Mouse (Mus musculus) WW6 (cell line): Measurements from ENCODE around the gene Fosl2.
"Not testable (repeated sequence)": the region's sequence is repeated elsewhere in the genome, so short reads cannot be mapped to it uniquely, and the experiment has no call there.

Experiments
- DNase-seq: peaks from one replicate; pipeline ENCODE4 v3.0.0-alpha.2; 2013; ENCODE audit warnings: low read depth, low spot score

Gene Fosl2

DNA sequence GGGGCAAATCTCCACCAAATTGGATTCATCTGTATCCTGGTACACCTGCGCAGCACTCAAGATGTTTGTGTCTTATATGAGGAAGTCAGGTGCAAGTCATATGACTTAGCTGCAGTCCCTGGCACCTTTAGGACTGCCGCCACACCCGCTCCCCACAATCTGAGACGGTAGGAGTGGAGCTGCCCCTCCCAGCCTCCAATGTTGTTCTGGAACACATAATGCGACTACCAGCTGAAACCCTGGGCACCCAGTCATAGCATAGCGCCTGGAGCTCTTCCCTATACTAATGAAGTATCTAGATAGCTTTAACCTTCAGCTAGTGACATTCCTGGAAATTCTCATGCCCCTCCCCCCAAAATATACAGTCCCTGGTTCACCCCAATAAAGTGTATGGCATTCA lies 43.1 kb downstream of the Fosl2 start:
- DNase-seq: not testable (repeated sequence)

DNA sequence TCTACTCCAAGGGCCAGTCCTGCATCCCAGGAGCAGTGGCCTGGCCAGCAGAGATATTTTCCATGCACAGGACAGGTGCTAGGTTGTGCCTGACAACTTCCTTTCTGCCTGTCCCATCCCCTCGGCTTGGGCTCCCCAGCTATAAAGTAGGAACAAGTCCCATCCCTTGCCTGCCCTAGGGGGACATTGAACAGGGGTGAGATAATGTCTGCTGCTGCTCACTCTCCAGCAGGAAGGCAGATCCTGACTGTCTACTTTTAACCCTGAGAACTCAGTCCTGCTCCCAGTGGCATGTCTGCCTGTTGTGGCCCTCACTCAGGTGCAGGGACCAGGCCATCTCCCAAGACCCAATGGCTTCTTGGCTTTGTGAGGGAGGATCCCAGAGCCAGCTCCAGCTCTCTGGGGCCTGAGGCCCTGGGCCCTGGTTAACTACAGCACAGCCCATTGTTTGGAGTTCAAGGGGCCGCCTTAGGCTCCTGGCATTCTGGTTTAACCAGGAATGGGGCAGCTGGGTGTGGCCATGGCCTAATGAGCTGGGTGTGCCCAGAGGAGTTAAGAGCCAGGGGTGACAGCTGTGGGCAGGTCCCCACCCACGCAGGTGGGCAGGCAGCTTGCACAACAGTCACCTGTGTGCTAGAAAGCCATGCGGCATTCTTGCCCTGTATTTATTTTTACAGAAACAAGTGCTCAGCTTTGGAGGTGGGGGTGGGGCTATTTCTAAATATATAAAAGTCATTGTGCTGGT lies 47.5 kb downstream of the Fosl2 start:
- no peak for DNase-seq

DNA sequence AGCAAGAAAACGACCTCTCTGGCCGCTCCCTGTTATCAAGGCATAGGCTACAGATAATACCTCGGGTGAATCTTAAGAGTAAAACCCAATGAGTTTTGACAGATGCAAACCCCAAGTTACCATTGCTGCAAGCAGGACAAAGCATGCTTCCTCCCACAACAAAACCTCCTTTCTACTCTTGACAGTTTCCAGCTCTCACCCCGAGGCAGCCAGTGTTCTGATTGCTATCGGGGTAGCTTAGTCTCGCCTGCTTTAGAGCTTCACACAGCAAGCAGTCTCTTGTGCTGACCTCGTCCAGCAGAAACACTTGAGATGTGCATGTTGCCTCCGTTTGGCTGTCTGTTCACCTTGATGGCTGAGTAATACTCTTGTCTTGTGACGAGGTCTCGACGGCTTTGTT lies 52.1 kb downstream of the Fosl2 start:
- no peak for DNase-seq

DNA sequence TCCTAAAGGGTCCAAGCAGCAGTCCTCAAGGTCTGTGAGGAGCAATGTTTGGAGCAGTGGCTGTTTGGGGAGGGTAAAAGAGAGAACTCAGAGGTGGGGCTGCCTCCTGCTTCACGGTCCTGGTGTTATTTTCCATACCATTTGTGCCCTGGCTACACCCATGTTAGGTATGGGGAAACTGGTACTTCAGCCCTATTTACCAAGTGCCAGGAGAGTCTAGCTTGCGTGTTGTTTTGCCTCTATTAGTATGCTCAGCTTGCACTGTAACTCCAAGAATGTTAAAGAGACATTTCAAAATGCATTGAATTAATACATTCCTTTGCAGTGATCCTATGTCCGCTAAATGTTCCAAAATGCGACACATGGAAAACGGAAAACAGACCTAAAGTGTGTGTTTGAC lies 55.7 kb downstream of the Fosl2 start:
- DNase-seq: no peak

DNA sequence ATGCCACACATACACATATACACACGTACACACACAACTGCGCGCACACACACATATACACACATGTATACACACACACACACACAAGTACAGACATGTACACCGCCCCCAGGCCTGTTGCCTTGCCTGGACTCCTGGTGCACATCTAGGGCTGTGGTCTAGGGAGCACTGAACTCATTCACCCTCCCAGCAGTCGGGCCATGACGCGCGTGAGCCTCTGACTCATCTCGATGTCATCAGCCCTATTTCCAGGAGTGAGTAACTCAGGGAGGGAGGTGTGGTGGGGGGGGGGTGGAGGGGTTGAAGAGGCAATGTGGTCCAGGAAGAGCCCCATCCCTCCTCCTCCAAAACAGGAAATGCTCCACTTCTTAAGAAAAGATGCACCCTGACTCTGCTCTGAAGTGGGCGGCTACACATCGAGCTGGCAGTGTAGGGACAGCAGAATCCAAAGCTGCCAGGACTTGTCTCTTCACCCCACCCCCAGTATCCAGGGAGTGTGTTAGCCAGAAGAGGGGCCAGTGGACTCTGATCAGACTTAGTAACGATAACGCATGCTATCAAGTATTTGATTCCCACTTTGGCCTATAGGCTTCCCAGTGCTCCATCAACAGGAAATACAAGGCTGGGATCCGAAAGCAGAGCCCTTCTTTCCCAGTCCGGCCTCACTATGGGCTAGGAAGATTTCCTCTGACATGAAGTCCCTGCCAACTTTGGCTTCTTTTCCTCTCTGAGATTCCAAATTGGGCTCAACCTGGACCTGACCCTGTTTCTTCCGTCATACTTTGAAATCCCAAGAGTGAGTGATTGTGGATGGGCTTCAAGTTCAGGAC lies 56.6 kb downstream of the Fosl2 start:
- DNase-seq: no peak

DNA sequence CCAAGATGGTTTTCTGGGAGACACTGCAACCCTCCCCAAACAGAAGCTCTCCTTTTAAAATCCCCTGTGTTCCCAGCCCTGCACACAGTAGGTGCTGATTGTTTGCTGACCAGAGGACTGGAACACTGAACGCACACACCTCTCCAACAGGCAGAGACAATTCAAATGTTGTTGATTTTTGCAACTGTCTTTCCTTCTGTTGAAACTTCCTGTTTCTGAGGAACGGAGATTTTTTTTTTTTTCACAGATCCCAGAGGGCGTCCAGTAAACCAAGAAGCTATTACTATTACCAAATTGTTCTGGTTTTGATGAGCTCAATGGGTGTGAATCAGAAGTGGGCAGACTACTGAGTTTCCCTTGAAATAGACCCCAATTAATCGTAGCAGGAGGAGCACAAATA lies 58.6 kb downstream of the Fosl2 start:
- no peak for DNase-seq

DNA sequence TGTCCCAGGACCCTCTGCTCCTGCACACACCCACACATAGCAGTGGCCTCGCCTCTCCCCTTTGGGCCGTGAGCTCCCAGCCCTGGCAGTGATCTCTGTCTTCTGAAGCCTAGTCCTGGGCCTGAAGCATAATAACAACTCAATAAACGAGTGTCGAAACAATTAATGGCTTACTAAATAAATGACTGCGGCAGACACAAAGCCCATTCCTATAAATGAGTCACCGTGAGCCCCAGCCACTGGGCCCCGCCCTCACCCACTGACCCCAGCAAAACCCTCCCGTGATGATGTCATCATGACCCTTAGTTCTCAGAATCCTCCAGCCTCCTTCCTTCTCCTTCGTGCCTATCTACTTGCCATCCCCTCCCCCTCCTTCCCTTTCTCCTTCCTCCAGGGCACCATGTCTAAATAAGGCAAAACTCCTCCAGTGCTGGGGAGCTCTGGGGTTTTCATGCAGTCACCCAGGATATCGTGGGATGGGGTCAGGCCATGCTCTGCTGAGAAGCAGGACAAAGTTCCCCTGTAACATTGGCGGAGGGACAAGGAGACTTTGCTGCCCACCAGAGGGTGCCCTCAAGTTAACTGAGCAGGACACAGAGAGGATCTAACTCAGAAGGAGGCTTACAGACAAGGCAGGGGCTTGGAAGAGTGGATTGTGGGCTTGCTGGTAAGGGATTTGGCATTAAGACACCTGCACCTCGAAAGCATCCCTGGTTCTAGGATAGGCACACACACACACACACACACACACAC lies 60.4 kb downstream of the Fosl2 start:
- DNase-seq: no peak

DNA sequence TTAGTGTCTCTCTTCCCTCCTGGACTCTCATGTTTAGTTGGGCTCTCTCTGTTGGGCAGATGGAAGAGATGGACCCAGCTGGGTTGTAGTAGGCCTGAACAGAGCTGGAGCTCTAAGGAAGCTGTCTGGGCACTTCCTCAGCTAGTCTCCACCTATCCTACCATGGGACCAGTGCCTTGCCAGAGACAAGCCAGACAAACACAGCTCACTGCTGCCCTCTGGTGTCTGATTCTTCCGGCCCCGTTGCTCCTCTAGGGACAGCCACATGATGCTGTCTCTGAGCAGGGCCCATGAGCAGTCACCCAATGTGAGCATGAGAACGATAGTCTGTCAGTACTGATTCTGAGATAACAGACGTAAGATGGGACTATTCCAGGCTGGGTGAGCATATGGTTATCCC lies 62.1 kb downstream of the Fosl2 start:
- DNase-seq: peak; percentile 69

DNA sequence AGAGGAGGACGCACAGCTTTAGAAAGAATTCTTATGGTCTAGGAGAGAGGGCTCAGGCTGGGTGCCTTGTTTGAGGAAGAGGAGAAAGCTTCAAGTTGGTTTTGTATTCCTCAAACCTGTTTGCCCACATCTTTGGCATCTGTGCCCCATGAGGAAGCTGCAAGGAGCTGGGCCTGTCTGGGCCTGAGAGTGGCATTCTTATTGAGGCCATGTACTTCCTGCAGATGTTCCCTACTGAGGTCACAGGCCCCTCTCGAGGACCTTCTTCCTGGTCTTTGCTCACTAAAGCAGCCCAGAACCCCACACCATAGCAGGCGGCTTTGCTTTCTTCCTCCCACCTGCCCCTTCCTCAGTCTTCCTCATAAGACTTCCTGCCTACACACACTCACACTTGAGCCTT lies 63.5 kb downstream of the Fosl2 start:
- DNase-seq: no peak

DNA sequence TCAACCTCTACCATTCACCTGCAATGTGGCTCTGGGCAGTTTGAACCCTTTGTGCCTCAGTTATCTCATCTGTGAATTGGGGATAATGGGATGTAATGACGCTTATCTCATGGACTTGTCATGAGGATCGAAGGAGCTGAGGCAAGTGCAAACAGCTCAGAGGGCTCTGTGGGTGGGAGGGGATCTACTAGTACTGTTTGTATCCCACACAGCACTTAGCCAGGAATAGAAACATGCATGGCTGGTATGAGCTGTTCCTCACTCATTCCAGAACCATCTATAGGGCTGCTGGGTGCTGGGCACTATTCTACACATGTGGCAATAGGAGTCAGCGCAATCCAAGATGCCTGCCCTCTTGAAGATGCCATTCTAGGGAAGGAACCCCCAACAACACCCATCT lies 64.0 kb downstream of the Fosl2 start:
- no peak for DNase-seq

DNA sequence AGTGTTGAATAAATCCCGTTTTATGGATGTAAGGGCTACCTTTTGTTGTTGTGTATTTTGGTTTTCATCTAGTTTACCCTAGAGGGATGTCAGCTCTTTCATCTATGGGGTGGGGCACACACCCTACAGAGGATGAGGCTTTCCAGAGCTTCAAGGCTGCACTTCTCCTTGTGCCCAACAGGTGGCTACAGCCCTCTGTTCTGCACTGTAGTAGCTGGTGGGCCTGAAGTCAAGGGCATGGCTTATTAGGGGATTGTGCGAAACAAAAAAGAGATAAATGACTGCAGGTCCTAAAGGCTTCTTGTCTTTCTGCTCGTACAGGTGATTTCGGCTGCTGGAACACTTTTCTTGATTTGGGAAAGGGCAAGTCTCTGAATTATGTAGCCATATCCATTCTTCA lies 69.1 kb downstream of the Fosl2 start:
- DNase-seq: no peak

DNA sequence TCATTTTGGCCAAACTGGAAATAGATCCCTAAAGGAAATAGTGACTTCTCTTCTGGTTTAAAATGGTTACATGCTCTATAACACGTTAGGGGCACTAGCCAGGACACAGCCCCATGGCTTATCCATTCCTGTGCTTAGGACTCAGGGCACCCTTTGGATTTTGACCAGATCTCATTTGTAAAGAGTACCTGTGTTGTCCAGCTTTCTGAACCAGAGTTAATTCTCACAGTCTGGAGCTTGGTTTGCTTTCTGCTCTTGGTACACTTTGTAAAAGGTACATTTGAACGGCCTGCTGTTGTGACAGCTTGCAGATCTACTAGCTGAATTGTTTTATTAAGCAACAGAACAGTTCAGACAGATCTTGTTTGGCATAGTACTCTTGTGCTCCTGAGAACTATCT lies 71.1 kb downstream of the Fosl2 start:
- DNase-seq: no peak
